Mouse (Mus musculus) cerebellum, adult 11-12 months (tissue): ENCODE measurements at regions not wholly inside any gene's neighbourhood (a gene's known extent, or its start where the extent isn't known, plus 50 kb on each side); places are given as distances from the start of the nearest gene placed in this dataset.

ENCODE experiments used
- DNase-seq: peaks from one replicate; pipeline ENCODE4 v3.0.0; 2022

- no peak for DNase-seq
Observed at GRCm38 (mm10) chr16:92958146-92958545, 132.2 kb upstream of the Runx1 start.

- no peak for DNase-seq
Observed at GRCm38 (mm10) chr16:92955508-92955907, 129.6 kb upstream of the Runx1 start.

GRCm38 (mm10) chr16:92955087-92955486 is 129.1 kb upstream of the Runx1 start:
- DNase-seq = no peak

GRCm38 (mm10) chr16:92953936-92954654 is 128.1 kb upstream of the Runx1 start:
- DNase-seq = no peak

- DNase-seq = no peak
Observed at GRCm38 (mm10) chr16:92952336-92953097, 126.6 kb upstream of the Runx1 start.

- no peak for DNase-seq
Observed at GRCm38 (mm10) chr16:92951516-92951915, 125.6 kb upstream of the Runx1 start.

- DNase-seq = no peak
Observed at GRCm38 (mm10) chr16:92948494-92948893, 122.5 kb upstream of the Runx1 start.

- no peak for DNase-seq
Observed at GRCm38 (mm10) chr16:92946554-92946953, 120.6 kb upstream of the Runx1 start.

GRCm38 (mm10) chr16:92943901-92944300 is 118.0 kb upstream of the Runx1 start:
- DNase-seq = no peak

GRCm38 (mm10) chr16:92939618-92940017 is 113.7 kb upstream of the Runx1 start:
- DNase-seq = no peak

- DNase-seq = no peak
Observed at GRCm38 (mm10) chr16:92935848-92936535, 110.0 kb upstream of the Runx1 start.

- DNase-seq = no peak
Observed at GRCm38 (mm10) chr16:92930103-92930502, 104.2 kb upstream of the Runx1 start.

GRCm38 (mm10) chr16:92928201-92928600 is 102.3 kb upstream of the Runx1 start:
- DNase-seq = no peak

- DNase-seq = no peak
Observed at GRCm38 (mm10) chr16:92927662-92928061, 101.7 kb upstream of the Runx1 start.

GRCm38 (mm10) chr16:92926853-92927252 is 100.9 kb upstream of the Runx1 start:
- no peak for DNase-seq

- DNase-seq = no peak
Observed at GRCm38 (mm10) chr16:92920947-92921346, 95.0 kb upstream of the Runx1 start.

- no peak for DNase-seq
Observed at GRCm38 (mm10) chr16:92917356-92917755, 91.4 kb upstream of the Runx1 start.

GRCm38 (mm10) chr16:92915651-92916050 is 89.7 kb upstream of the Runx1 start:
- DNase-seq = no peak

- no peak for DNase-seq
Observed at GRCm38 (mm10) chr16:92906873-92907272, 80.9 kb upstream of the Runx1 start.

GRCm38 (mm10) chr16:92905626-92906025 is 79.7 kb upstream of the Runx1 start:
- no peak for DNase-seq

- DNase-seq = no peak
Observed at GRCm38 (mm10) chr16:92903892-92904473, 78.0 kb upstream of the Runx1 start.

GRCm38 (mm10) chr16:92903486-92903885 is 77.5 kb upstream of the Runx1 start:
- no peak for DNase-seq

GRCm38 (mm10) chr16:92899704-92900103 is 73.8 kb upstream of the Runx1 start:
- DNase-seq = no peak
